Mouse (Mus musculus): ENCODE results near the gene Atg4b. TPM values are rescaled to one million over a fixed set of nuclear protein-coding genes. Genes with fewer than 3 reads are reported as not detected.

The Atg4b gene
- total and polyA plus RNA-seq, 2 experiments from 2014 or later = 39.3 to 81.8 TPM

GRCm38 (mm10) chr1:93731880-93732281, 19.4 kb upstream of the Atg4b start:
- H3K9me3 ChIP-seq (ENCODE audit: low read length) = no peaks in the 10 kb centered on the region
- H3K36me3 ChIP-seq (ENCODE audit: insufficient read depth, low read length) = no peaks in the 10 kb centered on the region
- no peaks in the 10 kb centered on the region for H3K4me1 ChIP-seq (ENCODE audit: insufficient read depth, low read length)
- peak; percentile 76 for ATAC-seq (ENCODE audit: low FRiP score)
- peak; percentile 69 for DNase-seq (ENCODE audit: low spot score)
- no peaks in the 10 kb centered on the region for H3K27me3 ChIP-seq (ENCODE audit: insufficient read depth, low read length)
- 0 out of 2 replicates have a peak overlapping the region, but pooled peaks have one; percentile 20 for H3K9ac ChIP-seq (replicated peaks; ENCODE audit: low read length, poor library complexity, severe bottlenecking)
- peak overlapping the region; percentile 76 for H3K27ac ChIP-seq (ENCODE audit: low read depth, low read length)
- H3K4me2 ChIP-seq (ENCODE audit: low read depth, low read length, poor library complexity, severe bottlenecking) = peak overlapping the region; percentile 28; the same call in 1 of the 2 replicates
- H3K4me3 ChIP-seq (ENCODE audit: low read depth, low read length) = no peak overlapping the region
- no peak for TF ChIP-seq CTCF (IDR thresholded peaks at IDR 0.05)
- 3% methylated on average over 3 of the region's 3 CpGs for WGBS

GRCm38 (mm10) chr1:93735859-93736258, 15.4 kb upstream of the Atg4b start:
- H3K9ac ChIP-seq (replicated peaks; ENCODE audit: low read length, poor library complexity, severe bottlenecking) = no peak overlapping the region
- H3K27me3 ChIP-seq (ENCODE audit: insufficient read depth, low read length) = no peaks in the 10 kb centered on the region
- DNase-seq (ENCODE audit: low spot score) (no peak), ATAC-seq (ENCODE audit: low FRiP score) (no peak)
- no peaks in the 10 kb centered on the region for H3K9me3 ChIP-seq (ENCODE audit: low read length)
- no peak overlapping the region for H3K4me3 ChIP-seq (ENCODE audit: low read depth, low read length)
- no peaks in the 10 kb centered on the region for H3K4me1 ChIP-seq (ENCODE audit: insufficient read depth, low read length)
- H3K4me2 ChIP-seq (ENCODE audit: low read depth, low read length, poor library complexity, severe bottlenecking) = no peak overlapping the region
- no peak for TF ChIP-seq CTCF (IDR thresholded peaks at IDR 0.05)
- no peaks in the 10 kb centered on the region for H3K36me3 ChIP-seq (ENCODE audit: insufficient read depth, low read length)
- WGBS = 96% methylated on average over 3 of the region's 3 CpGs
- no peak overlapping the region for H3K27ac ChIP-seq (ENCODE audit: low read depth, low read length)

- Histone ChIP-seq H3K36me3 (ENCODE audit: insufficient read depth, low read length) (no peaks in the 10 kb centered on the region), H3K4me3 (ENCODE audit: low read depth, low read length) (no peak overlapping the region), H3K27ac (ENCODE audit: low read depth, low read length) (no peak overlapping the region), H3K9me3 (ENCODE audit: low read length) (no peaks in the 10 kb centered on the region), H3K4me1 (ENCODE audit: insufficient read depth, low read length) (no peaks in the 10 kb centered on the region), H3K27me3 (ENCODE audit: insufficient read depth, low read length) (no peaks in the 10 kb centered on the region), H3K4me2 (ENCODE audit: low read depth, low read length, poor library complexity, severe bottlenecking) (no peak overlapping the region), H3K9ac (replicated peaks; ENCODE audit: low read length, poor library complexity, severe bottlenecking) (no peak overlapping the region)
- ATAC-seq (ENCODE audit: low FRiP score) (no peak), DNase-seq (ENCODE audit: low spot score) (no peak)
- WGBS = 95% methylated on average over 5 of the region's 5 CpGs
- no peak for TF ChIP-seq CTCF (IDR thresholded peaks at IDR 0.05)
Measured at GRCm38 (mm10) chr1:93737711-93738110, 13.6 kb upstream of the Atg4b start.

- no peaks in the 10 kb centered on the region for H3K4me1 ChIP-seq (ENCODE audit: insufficient read depth, low read length)
- WGBS = 95% methylated on average over 2 of the region's 2 CpGs
- ATAC-seq (ENCODE audit: low FRiP score) = no peak
Measured at GRCm38 (mm10) chr1:93740671-93741070, 10.6 kb upstream of the Atg4b start.

GRCm38 (mm10) chr1:93741987-93742386, 9.3 kb upstream of the Atg4b start:
- H3K4me2 ChIP-seq (ENCODE audit: low read depth, low read length, poor library complexity, severe bottlenecking) = no peak overlapping the region
- TF ChIP-seq CTCF (IDR thresholded peaks at IDR 0.05) = no peak
- H3K4me3 ChIP-seq (ENCODE audit: low read depth, low read length) = no peak overlapping the region
- no peaks in the 10 kb centered on the region for H3K9me3 ChIP-seq (ENCODE audit: low read length)
- H3K27me3 ChIP-seq (ENCODE audit: insufficient read depth, low read length) = no peaks in the 10 kb centered on the region
- H3K36me3 ChIP-seq (ENCODE audit: insufficient read depth, low read length) = 0 out of 2 replicates have a peak, but pooled peaks cover 2% of the 10 kb centered on the region
- DNase-seq (ENCODE audit: low spot score) (no peak), ATAC-seq (ENCODE audit: low FRiP score) (no peak)
- no peaks in the 10 kb centered on the region for H3K4me1 ChIP-seq (ENCODE audit: insufficient read depth, low read length)
- no peak overlapping the region for H3K27ac ChIP-seq (ENCODE audit: low read depth, low read length)
- H3K9ac ChIP-seq (replicated peaks; ENCODE audit: low read length, poor library complexity, severe bottlenecking) = no peak overlapping the region
- 90% methylated on average over 4 of the region's 4 CpGs for WGBS

More at GRCm38 (mm10) chr1:93740671-93741070, 10.6 kb upstream of the Atg4b start:
- Histone ChIP-seq H3K9me3 (ENCODE audit: low read length) (no peaks in the 10 kb centered on the region), H3K4me3 (ENCODE audit: low read depth, low read length) (no peak overlapping the region), H3K4me2 (ENCODE audit: low read depth, low read length, poor library complexity, severe bottlenecking) (no peak overlapping the region), H3K27me3 (ENCODE audit: insufficient read depth, low read length) (no peaks in the 10 kb centered on the region), H3K9ac (replicated peaks; ENCODE audit: low read length, poor library complexity, severe bottlenecking) (no peak overlapping the region), H3K36me3 (ENCODE audit: insufficient read depth, low read length) (0 out of 2 replicates have a peak, but pooled peaks cover 2% of the 10 kb centered on the region), H3K27ac (ENCODE audit: low read depth, low read length) (no peak overlapping the region)
- no peak for TF ChIP-seq CTCF (IDR thresholded peaks at IDR 0.05)
- no peak for DNase-seq (ENCODE audit: low spot score)

GRCm38 (mm10) chr1:93742910-93743309, 8.4 kb upstream of the Atg4b start:
- Histone ChIP-seq H3K9ac (replicated peaks; ENCODE audit: low read length, poor library complexity, severe bottlenecking) (no peak overlapping the region), H3K9me3 (ENCODE audit: low read length) (no peaks in the 10 kb centered on the region), H3K27ac (ENCODE audit: low read depth, low read length) (no peak overlapping the region), H3K4me3 (ENCODE audit: low read depth, low read length) (no peak overlapping the region), H3K4me2 (ENCODE audit: low read depth, low read length, poor library complexity, severe bottlenecking) (no peak overlapping the region), H3K27me3 (ENCODE audit: insufficient read depth, low read length) (no peaks in the 10 kb centered on the region), H3K4me1 (ENCODE audit: insufficient read depth, low read length) (no peaks in the 10 kb centered on the region), H3K36me3 (ENCODE audit: insufficient read depth, low read length) (0 out of 2 replicates have a peak, but pooled peaks cover 2% of the 10 kb centered on the region)
- DNase-seq (ENCODE audit: low spot score) = no peak
- ATAC-seq (ENCODE audit: low FRiP score) = no peak
- peak; percentile 34; the same call in 1 of the 2 replicates for TF ChIP-seq CTCF (IDR thresholded peaks at IDR 0.05)

All from midbrain, postnatal 0 days (tissue).